Mouse (Mus musculus): ENCODE data around the gene Agbl5. TPM values are rescaled to one million over a fixed set of nuclear protein-coding genes. Genes with fewer than 3 reads are reported as not detected.

Gene Agbl5
- polyA plus RNA-seq, 1 experiment from 2014 or later: 33.0 TPM

GRCm38 (mm10) chr5:30917348-30917747, 28.9 kb downstream of the Agbl5 start:
- 88% methylated on average over 11 of the region's 11 CpGs for WGBS
- no peak overlapping the region for H3K4me2 ChIP-seq (ENCODE audit: low read depth, low read length)
- DNase-seq (ENCODE audit: low spot score) (no peak), ATAC-seq (replicated peaks; ENCODE audit: insufficient number of reproducible peaks, low FRiP score, low TSS enrichment, low read depth) (no peak)
- no peak overlapping the region for H3K4me3 ChIP-seq (ENCODE audit: low read depth, low read length)
- H3K27ac ChIP-seq (replicated peaks; ENCODE audit: low read depth, low read length): no peak overlapping the region
- H3K4me1 ChIP-seq (ENCODE audit: control insufficient read depth, insufficient read depth, low read length): peaks cover 9% of the 10 kb centered on the region; the same call in 1 of the 2 replicates
- no peaks in the 10 kb centered on the region for H3K9me3 ChIP-seq (replicated peaks; ENCODE audit: control insufficient read depth, low read length)
- peaks cover 8% of the 10 kb centered on the region for H3K36me3 ChIP-seq (replicated peaks; ENCODE audit: control insufficient read depth, insufficient read depth, low read depth, low read length)
- H3K27me3 ChIP-seq (ENCODE audit: control insufficient read depth, insufficient read depth, low read length): no peaks in the 10 kb centered on the region
- no peak overlapping the region for H3K9ac ChIP-seq (replicated peaks; ENCODE audit: low read length)

GRCm38 (mm10) chr5:30917891-30918670, 29.6 kb downstream of the Agbl5 start:
- no peak overlapping the region for H3K4me2 ChIP-seq (ENCODE audit: low read depth, low read length)
- ATAC-seq (replicated peaks; ENCODE audit: insufficient number of reproducible peaks, low FRiP score, low TSS enrichment, low read depth): no peak
- H3K27ac ChIP-seq (replicated peaks; ENCODE audit: low read depth, low read length): no peak overlapping the region
- peak overlapping the region; percentile 18; the same call in 1 of the 2 replicates for H3K9ac ChIP-seq (replicated peaks; ENCODE audit: low read length)
- H3K4me1 ChIP-seq (ENCODE audit: control insufficient read depth, insufficient read depth, low read length): peaks cover 5% of the 10 kb centered on the region; the same call in 1 of the 2 replicates
- no peaks in the 10 kb centered on the region for H3K9me3 ChIP-seq (replicated peaks; ENCODE audit: control insufficient read depth, low read length)
- no peak for DNase-seq (ENCODE audit: low spot score)
- H3K27me3 ChIP-seq (ENCODE audit: control insufficient read depth, insufficient read depth, low read length): no peaks in the 10 kb centered on the region
- WGBS: 83% methylated on average over 31 of the region's 31 CpGs
- peaks cover 8% of the 10 kb centered on the region for H3K36me3 ChIP-seq (replicated peaks; ENCODE audit: control insufficient read depth, insufficient read depth, low read depth, low read length)
- H3K4me3 ChIP-seq (ENCODE audit: low read depth, low read length): no peak overlapping the region

- 82% methylated on average over 8 of the region's 8 CpGs for WGBS
- no peak for ATAC-seq (replicated peaks; ENCODE audit: insufficient number of reproducible peaks, low FRiP score, low TSS enrichment, low read depth)
- Histone ChIP-seq H3K4me1 (ENCODE audit: control insufficient read depth, insufficient read depth, low read length) (peaks cover 5% of the 10 kb centered on the region; the same call in 1 of the 2 replicates), H3K4me3 (ENCODE audit: low read depth, low read length) (no peak overlapping the region), H3K4me2 (ENCODE audit: low read depth, low read length) (no peak overlapping the region), H3K27ac (replicated peaks; ENCODE audit: low read depth, low read length) (no peak overlapping the region), H3K9me3 (replicated peaks; ENCODE audit: control insufficient read depth, low read length) (no peaks in the 10 kb centered on the region), H3K36me3 (replicated peaks; ENCODE audit: control insufficient read depth, insufficient read depth, low read depth, low read length) (peaks cover 8% of the 10 kb centered on the region), H3K9ac (replicated peaks; ENCODE audit: low read length) (peak overlapping the region; percentile 18; the same call in 1 of the 2 replicates), H3K27me3 (ENCODE audit: control insufficient read depth, insufficient read depth, low read length) (no peaks in the 10 kb centered on the region)
- no peak for DNase-seq (ENCODE audit: low spot score)
Measured at GRCm38 (mm10) chr5:30918691-30919090, 30.2 kb downstream of the Agbl5 start.

GRCm38 (mm10) chr5:30919831-30920614, 31.5 kb downstream of the Agbl5 start:
- Histone ChIP-seq H3K36me3 (replicated peaks; ENCODE audit: control insufficient read depth, insufficient read depth, low read depth, low read length) (peaks cover 8% of the 10 kb centered on the region), H3K9ac (replicated peaks; ENCODE audit: low read length) (no peak overlapping the region), H3K4me2 (ENCODE audit: low read depth, low read length) (no peak overlapping the region), H3K4me3 (ENCODE audit: low read depth, low read length) (no peak overlapping the region), H3K9me3 (replicated peaks; ENCODE audit: control insufficient read depth, low read length) (no peaks in the 10 kb centered on the region), H3K27ac (replicated peaks; ENCODE audit: low read depth, low read length) (no peak overlapping the region), H3K27me3 (ENCODE audit: control insufficient read depth, insufficient read depth, low read length) (no peaks in the 10 kb centered on the region), H3K4me1 (ENCODE audit: control insufficient read depth, insufficient read depth, low read length) (peaks cover 5% of the 10 kb centered on the region; the same call in 1 of the 2 replicates)
- no peak for ATAC-seq (replicated peaks; ENCODE audit: insufficient number of reproducible peaks, low FRiP score, low TSS enrichment, low read depth)
- WGBS: 66% methylated on average over 11 of the region's 11 CpGs
- DNase-seq (ENCODE audit: low spot score): no peak

- H3K9ac ChIP-seq (replicated peaks; ENCODE audit: low read length): no peak overlapping the region
- peak; percentile 15; the same call in 1 of the 2 replicates for ATAC-seq (replicated peaks; ENCODE audit: insufficient number of reproducible peaks, low FRiP score, low TSS enrichment, low read depth)
- H3K27ac ChIP-seq (replicated peaks; ENCODE audit: low read depth, low read length): no peak overlapping the region
- H3K9me3 ChIP-seq (replicated peaks; ENCODE audit: control insufficient read depth, low read length): no peaks in the 10 kb centered on the region
- no peak overlapping the region; the same call in 1 of the 2 replicates for H3K4me2 ChIP-seq (ENCODE audit: low read depth, low read length)
- H3K36me3 ChIP-seq (replicated peaks; ENCODE audit: control insufficient read depth, insufficient read depth, low read depth, low read length): peaks cover 8% of the 10 kb centered on the region
- peaks cover 5% of the 10 kb centered on the region; the same call in 1 of the 2 replicates for H3K4me1 ChIP-seq (ENCODE audit: control insufficient read depth, insufficient read depth, low read length)
- H3K27me3 ChIP-seq (ENCODE audit: control insufficient read depth, insufficient read depth, low read length): no peaks in the 10 kb centered on the region
- WGBS: 65% methylated on average over 19 of the region's 19 CpGs
- H3K4me3 ChIP-seq (ENCODE audit: low read depth, low read length): no peak overlapping the region
- DNase-seq (ENCODE audit: low spot score): no peak
Measured at GRCm38 (mm10) chr5:30920621-30921020, 32.1 kb downstream of the Agbl5 start.

- H3K36me3 ChIP-seq (replicated peaks; ENCODE audit: control insufficient read depth, insufficient read depth, low read depth, low read length): peaks cover 8% of the 10 kb centered on the region
- peak; percentile 79 for ATAC-seq (replicated peaks; ENCODE audit: insufficient number of reproducible peaks, low FRiP score, low TSS enrichment, low read depth)
Measured at GRCm38 (mm10) chr5:30921256-30922033, 33.0 kb downstream of the Agbl5 start, which contains the start of gene Khk. Gene Khk (plus strand): TSS chr5:30921431.

GRCm38 (mm10) chr5:30922581-30923041, 34.1 kb downstream of the Agbl5 start:
- H3K27ac ChIP-seq (replicated peaks; ENCODE audit: low read depth, low read length): no peak overlapping the region

More at GRCm38 (mm10) chr5:30921256-30922033, 33.0 kb downstream of the Agbl5 start, which contains the start of gene Khk:
- Histone ChIP-seq H3K4me2 (ENCODE audit: low read depth, low read length) (peak within 1 kb of the TSS; percentile 68), H3K4me3 (ENCODE audit: low read depth, low read length) (peak within 1 kb of the TSS; percentile 28), H3K4me1 (ENCODE audit: control insufficient read depth, insufficient read depth, low read length) (peaks cover 5% of the 10 kb centered on the region; the same call in 1 of the 2 replicates), H3K27me3 (ENCODE audit: control insufficient read depth, insufficient read depth, low read length) (no peaks in the 10 kb centered on the region), H3K9me3 (replicated peaks; ENCODE audit: control insufficient read depth, low read length) (no peaks in the 10 kb centered on the region), H3K27ac (replicated peaks; ENCODE audit: low read depth, low read length) (peak within 1 kb of the TSS; percentile 60), H3K9ac (replicated peaks; ENCODE audit: low read length) (peak within 1 kb of the TSS; percentile 32)
- WGBS: 1% methylated on average over 34 of the region's 40 CpGs
- peak; percentile 93 for DNase-seq (ENCODE audit: low spot score)

More at GRCm38 (mm10) chr5:30922581-30923041, 34.1 kb downstream of the Agbl5 start:
- Histone ChIP-seq H3K36me3 (replicated peaks; ENCODE audit: control insufficient read depth, insufficient read depth, low read depth, low read length) (peaks cover 8% of the 10 kb centered on the region), H3K4me2 (ENCODE audit: low read depth, low read length) (no peak overlapping the region; the same call in 1 of the 2 replicates), H3K27me3 (ENCODE audit: control insufficient read depth, insufficient read depth, low read length) (no peaks in the 10 kb centered on the region), H3K9ac (replicated peaks; ENCODE audit: low read length) (no peak overlapping the region), H3K9me3 (replicated peaks; ENCODE audit: control insufficient read depth, low read length) (no peaks in the 10 kb centered on the region), H3K4me3 (ENCODE audit: low read depth, low read length) (no peak overlapping the region), H3K4me1 (ENCODE audit: control insufficient read depth, insufficient read depth, low read length) (peaks cover 5% of the 10 kb centered on the region; the same call in 1 of the 2 replicates)
- ATAC-seq (replicated peaks; ENCODE audit: insufficient number of reproducible peaks, low FRiP score, low TSS enrichment, low read depth) (no peak), DNase-seq (ENCODE audit: low spot score) (no peak)
- WGBS: 72% methylated on average over 10 of the region's 10 CpGs

All from embryonic facial prominence, embryonic 11.5 days (tissue).